Mouse (Mus musculus) liver, adult 2 months (tissue): ENCODE results near the gene Kcnc1. TPM values are rescaled to one million over a fixed set of nuclear protein-coding genes. Genes with fewer than 3 reads are reported as not detected.

ENCODE experiments used
- DNase-seq: peaks from one replicate; pipeline ENCODE4 v3.0.0-alpha.2; 2011; ENCODE audit warnings: low read depth, low spot score; ENCODE audit errors: extremely low read depth
- H3K27ac ChIP-seq: fragments of 200-500 bp; replicated peaks from 2 replicates; pipeline ENCODE4 v1.5.1; 2012; ENCODE audit warnings: low read depth, mild to moderate bottlenecking, control low read depth, inconsistent platforms, low read length; ENCODE audit not compliant: insufficient read depth
- H3K27me3 ChIP-seq: fragments of 200-500 bp; 2 replicates; pipeline ENCODE4 v1.6.1; 2012; ENCODE audit warnings: mild to moderate bottlenecking, moderate library complexity, low read length, inconsistent platforms; ENCODE audit not compliant: control insufficient read depth, insufficient read depth
- H3K36me3 ChIP-seq: fragments of 200-500 bp; 2 replicates; pipeline ENCODE4 v1.6.1; 2012; ENCODE audit warnings: low read length, inconsistent platforms; ENCODE audit not compliant: control insufficient read depth, insufficient read depth
- H3K4me1 ChIP-seq: fragments of 200-500 bp; 2 replicates; pipeline ENCODE4 v1.6.1; 2011; ENCODE audit warnings: low read length; ENCODE audit not compliant: control insufficient read depth, insufficient read depth
- H3K4me3 ChIP-seq: fragments of 200-500 bp; 2 replicates; pipeline ENCODE4 v1.5.1; 2011; ENCODE audit warnings: low read depth, mild to moderate bottlenecking, control low read depth, low read length, moderate library complexity; ENCODE audit not compliant: insufficient read depth
- H3K79me2 ChIP-seq: fragments of 200-500 bp; 2 replicates; pipeline ENCODE4 v1.6.1; 2012; ENCODE audit warnings: inconsistent platforms, mild to moderate bottlenecking, low read length, moderate library complexity; ENCODE audit not compliant: control insufficient read depth, insufficient read depth
- H3K9ac ChIP-seq: fragments of 200-500 bp; 2 replicates; pipeline ENCODE4 v1.6.1; 2012; ENCODE audit warnings: low read depth, mild to moderate bottlenecking, control low read depth, inconsistent platforms, low read length
- CTCF ChIP-seq: fragments of 200-500 bp; IDR thresholded peaks from 2 replicates; pipeline ENCODE4 v1.5.1; 2011; ENCODE audit warnings: low read depth, low read length, control low read depth
- POLR2A ChIP-seq: fragments of 200-500 bp; IDR thresholded peaks from 2 replicates; pipeline ENCODE4 v1.6.1; 2011; ENCODE audit warnings: low read length, control low read depth; ENCODE audit not compliant: insufficient read depth; ENCODE audit errors: extremely low read depth
- WGBS: fragments of 180-500 bp; shearing (Covaris S2); methylation state at CpG from one replicate; pipeline ENCODE4 v1.1.7; 2018; 5-methylcytosine and 5-hydroxymethylcytosine counted together
- polyA plus RNA-seq: library from polyadenylated mRNA; depleted of rRNA; stranded (reverse); fragments of >200 nt; gene quantifications from 2 replicates; pipeline ENCODE4 v1.2.3, GENCODE M21; 2012
- total RNA-seq: library from RNA; depleted of rRNA; stranded (reverse); fragments of >200 nt; gene quantifications from 2 replicates; pipeline ENCODE4 v1.2.3, GENCODE M21; 2014

Gene Kcnc1
- total and polyA plus RNA-seq, 2 experiments, result under 0.01 TPM; not detected in 1

DNA sequence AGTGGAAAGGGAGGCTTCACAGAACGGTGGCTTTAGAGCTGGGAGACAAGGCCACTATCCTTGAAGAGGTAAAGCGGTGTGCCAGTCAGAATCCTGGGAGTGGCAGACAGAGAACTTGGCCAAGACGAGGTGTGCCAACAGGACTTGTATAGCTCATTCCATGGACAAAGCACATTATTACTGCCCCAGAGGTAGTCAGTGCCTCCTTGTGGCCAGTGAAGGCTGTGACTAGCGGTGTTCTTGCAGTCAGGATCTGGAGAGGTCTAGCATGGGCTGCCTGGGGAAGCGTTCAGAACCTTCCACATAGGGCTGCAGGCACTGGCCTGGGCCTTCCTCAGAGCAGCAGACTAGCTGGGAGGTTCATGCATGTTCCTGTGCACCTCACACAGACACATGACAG is 39.5 kb downstream of the Kcnc1 start:
- Histone ChIP-seq H3K9ac (no peak overlapping the region), H3K79me2 (no peaks in the 10 kb centered on the region), H3K4me1 (no peaks in the 10 kb centered on the region), H3K27me3 (no peaks in the 10 kb centered on the region), H3K4me3 (no peak overlapping the region), H3K36me3 (no peaks in the 10 kb centered on the region), H3K27ac (no peak overlapping the region)
- DNase-seq, result no peak
- TF ChIP-seq POLR2A (no peak), CTCF (no peak)
- WGBS, result 85% methylated on average over 5 of the region's 5 CpGs

DNA sequence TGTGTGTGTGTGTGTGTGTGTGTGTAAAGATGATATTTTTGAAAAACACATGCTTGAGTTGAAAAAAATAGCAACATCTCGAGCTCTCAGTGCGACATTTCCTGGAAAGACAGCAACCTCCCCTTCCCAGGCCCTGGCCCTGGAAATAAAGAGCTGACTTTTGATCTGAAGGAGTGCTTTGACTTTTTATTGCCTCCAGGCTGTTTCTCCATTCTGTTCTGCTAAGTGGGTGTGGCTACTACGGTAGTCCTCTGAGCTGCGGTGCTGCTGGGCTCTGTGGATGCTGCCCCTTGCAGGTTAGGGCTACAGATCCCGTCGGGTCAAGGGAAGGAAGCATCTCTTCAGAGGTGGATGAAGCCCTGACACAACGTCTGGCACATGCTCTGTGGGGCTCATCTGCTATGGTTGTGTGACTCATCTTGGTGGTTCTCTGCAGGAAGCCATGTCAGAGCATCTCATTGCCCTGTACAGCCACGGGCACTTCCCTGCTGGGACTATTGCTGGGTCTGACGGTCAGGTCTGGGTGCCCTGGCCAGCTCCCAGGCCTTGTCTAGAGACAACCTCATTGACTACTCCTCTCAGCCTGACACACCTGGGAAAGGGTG is 42.3 kb downstream of the Kcnc1 start:
- TF ChIP-seq CTCF, result no peak
- TF ChIP-seq POLR2A, result no peak
- 79% methylated on average over 9 of the region's 9 CpGs for WGBS
- Histone ChIP-seq H3K36me3 (no peaks in the 10 kb centered on the region), H3K4me1 (no peaks in the 10 kb centered on the region), H3K79me2 (no peaks in the 10 kb centered on the region), H3K4me3 (no peak overlapping the region), H3K27ac (no peak overlapping the region), H3K27me3 (no peaks in the 10 kb centered on the region), H3K9ac (no peak overlapping the region)
- DNase-seq, result no peak

DNA sequence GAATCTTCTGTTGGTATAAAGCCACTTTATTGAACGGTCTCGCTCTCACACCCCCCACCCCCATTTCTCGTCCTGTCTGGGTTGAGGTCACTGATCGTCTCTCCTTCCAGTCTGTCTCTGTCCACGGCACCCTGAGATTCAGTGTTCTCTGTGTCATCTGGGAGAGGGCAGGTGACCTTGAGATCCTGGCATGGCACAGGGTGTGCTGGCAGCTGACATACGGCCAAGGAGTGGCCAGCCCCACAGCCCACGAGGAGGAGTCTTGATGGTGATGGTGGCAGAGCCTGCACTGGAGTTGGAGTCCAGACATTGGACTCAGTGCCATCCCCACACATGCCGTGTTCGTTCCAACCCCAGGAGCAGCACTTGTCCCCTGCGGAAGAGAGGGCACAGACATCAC is 46.9 kb downstream of the Kcnc1 start:
- no peak overlapping the region for H3K9ac ChIP-seq
- DNase-seq, result no peak
- 85% methylated on average over 10 of the region's 10 CpGs for WGBS

DNA sequence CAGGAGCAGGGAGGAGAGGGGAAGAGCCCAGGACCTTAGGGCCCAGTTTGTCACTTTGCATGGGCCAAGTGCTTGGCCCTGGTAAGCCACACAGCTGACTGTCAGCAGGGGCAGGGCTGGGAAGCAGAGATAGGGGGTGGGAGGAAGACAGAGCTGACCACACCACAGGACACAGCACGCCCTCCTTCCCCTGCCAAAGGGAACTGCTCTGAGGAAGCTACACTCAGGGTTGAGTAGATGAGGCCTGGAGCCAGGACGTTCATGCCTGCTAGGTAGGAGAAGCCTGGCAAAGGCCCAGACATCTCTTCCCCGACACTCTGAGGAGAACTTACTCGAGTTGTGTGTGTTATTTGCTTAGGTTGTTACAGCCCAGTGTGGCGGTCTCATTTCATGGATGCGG is 49.6 kb downstream of the Kcnc1 start:
- H3K4me3 ChIP-seq, result no peak overlapping the region
- 80% methylated on average over 6 of the region's 6 CpGs for WGBS
- no peak overlapping the region for H3K27ac ChIP-seq
- no peak for DNase-seq
- TF ChIP-seq CTCF (no peak), POLR2A (no peak)
- H3K36me3 ChIP-seq, result no peaks in the 10 kb centered on the region
- no peaks in the 10 kb centered on the region for H3K4me1 ChIP-seq
- H3K79me2 ChIP-seq, result no peaks in the 10 kb centered on the region
- no peak overlapping the region for H3K9ac ChIP-seq
- no peaks in the 10 kb centered on the region for H3K27me3 ChIP-seq

More for the DNA sequence above, 46.9 kb downstream of the Kcnc1 start:
- Histone ChIP-seq H3K4me1 (no peaks in the 10 kb centered on the region), H3K36me3 (no peaks in the 10 kb centered on the region), H3K27ac (no peak overlapping the region), H3K27me3 (no peaks in the 10 kb centered on the region), H3K4me3 (no peak overlapping the region), H3K79me2 (no peaks in the 10 kb centered on the region)
- no peak for TF ChIP-seq CTCF
- no peak for TF ChIP-seq POLR2A

DNA sequence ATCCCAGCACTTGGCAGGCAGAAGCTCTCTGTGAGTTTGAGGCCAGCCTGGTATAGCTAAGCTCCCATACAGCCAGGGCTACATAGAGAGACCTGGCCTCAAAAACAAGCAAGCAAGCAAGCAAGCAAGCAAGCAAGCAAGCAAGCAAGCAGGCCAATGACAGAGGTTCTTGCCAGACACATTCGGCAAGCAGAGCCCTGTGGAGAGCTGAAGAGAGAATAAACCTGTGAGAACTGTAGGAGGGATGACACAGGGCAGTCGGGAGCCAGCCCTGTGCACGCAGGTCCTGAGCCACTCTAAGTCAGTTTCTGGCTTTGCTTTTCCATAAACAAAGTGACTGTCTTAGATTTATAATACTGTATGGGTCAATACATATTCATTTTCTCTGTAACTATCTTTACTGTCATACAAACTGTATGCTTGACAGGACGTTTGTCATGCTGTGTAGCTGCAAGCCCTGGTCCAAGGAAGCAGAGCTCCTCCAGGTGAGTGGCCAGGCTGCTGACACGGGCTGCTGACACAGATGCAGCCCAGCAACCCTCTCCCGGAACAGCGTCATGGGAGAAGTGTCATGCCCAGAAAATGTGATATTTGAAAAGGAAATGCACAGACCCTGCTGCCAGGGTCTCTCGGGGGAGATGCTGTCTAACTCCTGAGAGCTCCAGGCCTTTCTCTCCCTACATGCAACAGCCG is 51.3 kb downstream of the Kcnc1 start:
- DNase-seq, result no peak
- no peaks in the 10 kb centered on the region for H3K79me2 ChIP-seq
- H3K4me3 ChIP-seq, result no peak overlapping the region
- no peaks in the 10 kb centered on the region for H3K4me1 ChIP-seq
- no peaks in the 10 kb centered on the region for H3K36me3 ChIP-seq
- no peaks in the 10 kb centered on the region for H3K27me3 ChIP-seq
- TF ChIP-seq POLR2A (no peak), CTCF (no peak)
- no peak overlapping the region for H3K9ac ChIP-seq
- H3K27ac ChIP-seq, result no peak overlapping the region
- 76% methylated on average over 9 of the region's 9 CpGs for WGBS
